Mouse (Mus musculus) thymus, adult 2 months (tissue): ENCODE data around the gene Unc13a.

Experiments used
- CTCF ChIP-seq: fragments of 200-500 bp; IDR thresholded peaks from 2 replicates; pipeline ENCODE4 v1.5.1; 2012; ENCODE audit warnings: mild to moderate bottlenecking, control low read depth, low read length, moderate library complexity, borderline replicate concordance; ENCODE audit not compliant: control insufficient read depth, poor library complexity, insufficient read depth; ENCODE audit errors: extremely low read depth
- POLR2A ChIP-seq: fragments of 200-500 bp; IDR thresholded peaks from 2 replicates; pipeline ENCODE4 v1.6.1; 2012; ENCODE audit warnings: mild to moderate bottlenecking, low read length, control low read depth, moderate library complexity; ENCODE audit not compliant: control insufficient read depth, poor library complexity, insufficient read depth; ENCODE audit errors: extremely low read depth

- no peak for TF ChIP-seq CTCF
- no peak for TF ChIP-seq POLR2A
Observed at GRCm38 (mm10) chr8:71575020-71575419, 96.5 kb downstream of the Unc13a start.
